Mouse (Mus musculus) MEL (cell line): ENCODE measurements around the gene Dscam. TPM values are rescaled to one million over a fixed set of nuclear protein-coding genes. Genes with fewer than 3 reads are reported as not detected.

Experiments
- DNase-seq: peaks from one replicate; pipeline ENCODE4 v3.0.0; 2011; ENCODE audit warnings: low read depth, low spot score
- H3K27ac ChIP-seq: 2 replicates; pipeline ENCODE4 v1.5.1; 2012; ENCODE audit warnings: low read depth, mild to moderate bottlenecking, control low read depth, low read length, moderate library complexity; ENCODE audit not compliant: control insufficient read depth
- H3K27me3 ChIP-seq, 2 experiments: fragments of 150-350 bp in 1 of 2; sonication (generic) in 1 of 2; 2 replicates each; pipeline ENCODE4 v1.6.1; 2012; ENCODE audit warnings: low read length in 2 of 2, mild to moderate bottlenecking in 2 of 2, improper control_type of control experiment in 1 of 2, moderate library complexity in 1 of 2; ENCODE audit not compliant: insufficient read depth in 2 of 2, control insufficient read depth in 1 of 2
- H3K36me3 ChIP-seq, 2 experiments: 2 replicates each; pipeline ENCODE4 v1.6.1; 2012 to 2014; ENCODE audit warnings: low read length in 2 of 2, improper control_type of control experiment in 1 of 2, inconsistent platforms in 1 of 2, mild to moderate bottlenecking in 1 of 2; ENCODE audit not compliant: insufficient read depth in 2 of 2, control insufficient read depth in 1 of 2
- H3K4me1 ChIP-seq, 2 experiments: fragments of 150-350 bp in 1 of 2; sonication (generic) in 1 of 2; 2 replicates each; pipeline ENCODE4 v1.6.1; 2012; ENCODE audit warnings: low read length in 2 of 2, improper control_type of control experiment in 1 of 2, mild to moderate bottlenecking in 1 of 2; ENCODE audit not compliant: insufficient read depth in 2 of 2, control insufficient read depth in 1 of 2
- H3K4me3 ChIP-seq, 2 experiments: fragments of 150-350 bp in 1 of 2; sonication (generic) in 1 of 2; 2 replicates each; pipeline ENCODE4 v1.5.1; 2012; ENCODE audit warnings: low read depth in 2 of 2, low read length in 2 of 2, mild to moderate bottlenecking in 2 of 2, moderate library complexity in 2 of 2, control low read depth in 1 of 2, improper control_type of control experiment in 1 of 2; ENCODE audit not compliant: control insufficient read depth in 1 of 2, insufficient read depth in 1 of 2
- H3K79me2 ChIP-seq: 2 replicates; pipeline ENCODE4 v1.6.1; 2012; ENCODE audit warnings: mild to moderate bottlenecking, low read length, moderate library complexity; ENCODE audit not compliant: control insufficient read depth, poor library complexity, insufficient read depth
- H3K9ac ChIP-seq: 2 replicates; pipeline ENCODE4 v1.6.1; 2012; ENCODE audit warnings: low read depth, mild to moderate bottlenecking, control low read depth, low read length, moderate library complexity; ENCODE audit not compliant: control insufficient read depth, poor library complexity, severe bottlenecking
- H3K9me3 ChIP-seq: fragments of 150-350 bp; sonication (generic); replicated peaks from 2 replicates; pipeline ENCODE4 v1.6.1; 2012; ENCODE audit warnings: mild to moderate bottlenecking, low read length, improper control_type of control experiment, moderate library complexity; ENCODE audit not compliant: insufficient read depth
- BHLHE40 ChIP-seq: IDR thresholded peaks from 2 replicates; pipeline ENCODE4 v1.6.1; 2012; ENCODE audit warnings: low read depth, mild to moderate bottlenecking, inconsistent platforms, low read length, improper control_type of control experiment, borderline replicate concordance
- CHD1 ChIP-seq: IDR thresholded peaks from 2 replicates; pipeline ENCODE4 v1.6.1; 2012; ENCODE audit warnings: low read depth, mild to moderate bottlenecking, inconsistent platforms, low read length, improper control_type of control experiment
- E2F4 ChIP-seq: IDR thresholded peaks from 2 replicates; pipeline ENCODE4 v1.6.1; 2011; ENCODE audit warnings: low read depth, low read length, improper control_type of control experiment, borderline replicate concordance
- GABPA ChIP-seq: IDR thresholded peaks from 2 replicates; pipeline ENCODE4 v1.6.1; 2012; ENCODE audit warnings: low read depth, mild to moderate bottlenecking, inconsistent platforms, low read length, improper control_type of control experiment, moderate library complexity
- GATA1 ChIP-seq: IDR thresholded peaks from 2 replicates; pipeline ENCODE4 v1.6.1; 2011; ENCODE audit warnings: low read depth, low read length, improper control_type of control experiment
- HCFC1 ChIP-seq: IDR thresholded peaks from 2 replicates; pipeline ENCODE4 v1.6.1; 2012; ENCODE audit warnings: low read depth, mild to moderate bottlenecking, inconsistent platforms, low read length, improper control_type of control experiment, moderate library complexity
- KAT2A ChIP-seq: conservative IDR thresholded peaks from 2 replicates; pipeline ENCODE4 v1.6.1; 2012; ENCODE audit warnings: low read depth, low read length, improper control_type of control experiment, inconsistent platforms
- MAZ ChIP-seq: IDR thresholded peaks from 2 replicates; pipeline ENCODE4 v1.6.1; 2012; ENCODE audit warnings: low read depth, mild to moderate bottlenecking, inconsistent platforms, low read length, improper control_type of control experiment
- MXI1 ChIP-seq: IDR thresholded peaks from 2 replicates; pipeline ENCODE4 v1.6.1; 2011; ENCODE audit warnings: mild to moderate bottlenecking, low read depth, low read length, improper control_type of control experiment
- NELFE ChIP-seq: IDR thresholded peaks from 2 replicates; pipeline ENCODE4 v1.6.1; 2011; ENCODE audit warnings: low read depth, low read length, improper control_type of control experiment
- POLR2A ChIP-seq, 2 experiments: IDR thresholded peaks; 2 replicates each; pipeline ENCODE4 v1.6.1; 2011 to 2012; ENCODE audit warnings: low read length in 2 of 2, mild to moderate bottlenecking in 2 of 2, control low read depth in 1 of 2, improper control_type of control experiment in 1 of 2, low read depth in 1 of 2, moderate library complexity in 1 of 2; ENCODE audit not compliant: control insufficient read depth in 1 of 2, insufficient read depth in 1 of 2, poor library complexity in 1 of 2
- POLR2AphosphoS5 ChIP-seq: IDR thresholded peaks from 2 replicates; pipeline ENCODE4 v1.6.1; 2012; ENCODE audit warnings: low read depth, borderline replicate concordance, mild to moderate bottlenecking, inconsistent platforms, low read length, moderate library complexity, mixed read lengths
- RAD21 ChIP-seq: IDR thresholded peaks from 2 replicates; pipeline ENCODE4 v1.6.1; 2011; ENCODE audit warnings: mild to moderate bottlenecking, low read depth, low read length, improper control_type of control experiment
- SIN3A ChIP-seq: IDR thresholded peaks from 2 replicates; pipeline ENCODE4 v1.6.1; 2012; ENCODE audit warnings: low read length, improper control_type of control experiment, inconsistent platforms
- SMC3 ChIP-seq: IDR thresholded peaks from 2 replicates; pipeline ENCODE4 v1.6.1; 2011; ENCODE audit warnings: low read depth, low read length, improper control_type of control experiment
- TBP ChIP-seq: IDR thresholded peaks from 2 replicates; pipeline ENCODE4 v1.8.0; 2011; ENCODE audit warnings: low read depth, low read length, improper control_type of control experiment
- UBTF ChIP-seq: IDR thresholded peaks from 2 replicates; pipeline ENCODE4 v1.6.1; 2012; ENCODE audit warnings: low read depth, mild to moderate bottlenecking, inconsistent platforms, low read length, improper control_type of control experiment, moderate library complexity, borderline replicate concordance; ENCODE audit not compliant: insufficient read depth
- USF1 ChIP-seq: IDR thresholded peaks from 2 replicates; pipeline ENCODE4 v1.6.1; 2014; ENCODE audit warnings: low read depth, mild to moderate bottlenecking, inconsistent platforms, low read length, improper control_type of control experiment, moderate library complexity
- USF2 ChIP-seq, 2 experiments: IDR thresholded peaks; 2 replicates each; pipeline ENCODE4 v1.6.1; 2011 to 2012; ENCODE audit warnings: improper control_type of control experiment in 2 of 2, low read length in 2 of 2, borderline replicate concordance in 1 of 2, inconsistent platforms in 1 of 2, low read depth in 1 of 2, mild to moderate bottlenecking in 1 of 2; ENCODE audit not compliant: insufficient read depth in 1 of 2
- ZMIZ1 ChIP-seq: IDR thresholded peaks from 2 replicates; pipeline ENCODE4 v1.6.1; 2012; ENCODE audit warnings: low read depth, mild to moderate bottlenecking, inconsistent platforms, low read length, improper control_type of control experiment, moderate library complexity
- ZNF384 ChIP-seq: IDR thresholded peaks from 2 replicates; pipeline ENCODE4 v1.6.1; 2012; ENCODE audit warnings: low read depth, mild to moderate bottlenecking, inconsistent platforms, low read length, improper control_type of control experiment
- polyA plus RNA-seq, 2 experiments: library from polyadenylated mRNA; stranded (reverse) in 1 of 2; unstranded in 1 of 2; fragments of >175 nt in 1 of 2; fragments of >200 nt in 1 of 2; gene quantifications; 2 replicates each; pipeline versions ENCODE4 v1.2.1 to v1.2.4; 2012; ENCODE audit warnings: low replicate concordance in 2 of 2, low read depth in 1 of 2; ENCODE audit not compliant: insufficient read length in 2 of 2, insufficient read depth in 1 of 2, missing spikeins in 1 of 2
- total RNA-seq: library from RNA; depleted of rRNA; stranded (reverse); fragments of 300-350 nt; gene quantifications from 2 replicates; pipeline ENCODE4 v1.2.3, GENCODE M21; 2012

Dscam gene
- total and polyA plus RNA-seq, 3 experiments = not detected

- H3K9ac ChIP-seq = no peak overlapping the region
- no peak for DNase-seq
- H3K36me3 ChIP-seq = no peaks in the 10 kb centered on the region
- H3K4me1 ChIP-seq = no peaks in the 10 kb centered on the region
- H3K4me3 ChIP-seq = no peak overlapping the region
- TF ChIP-seq E2F4 (no peak), POLR2A (IDR thresholded peaks at IDR 0.05; ENCODE audit: control insufficient read depth in 1 of 2, insufficient read depth in 1 of 2, low read depth in 1 of 2, low read length in 2 of 2, poor library complexity in 1 of 2) (no peak), USF1 (no peak), SIN3A (no peak)
- TF ChIP-seq, all 39 proteins: peak for 0
- Histone ChIP-seq H3K27me3 (no peaks in the 10 kb centered on the region), H3K79me2 (no peaks in the 10 kb centered on the region), H3K27ac (no peak overlapping the region), H3K9me3 (no peaks in the 10 kb centered on the region; the same call in 1 of the 2 replicates)
Measured at GRCm38 (mm10) chr16:96695882-96696281, 474.7 kb downstream of the Dscam start.

DNA sequence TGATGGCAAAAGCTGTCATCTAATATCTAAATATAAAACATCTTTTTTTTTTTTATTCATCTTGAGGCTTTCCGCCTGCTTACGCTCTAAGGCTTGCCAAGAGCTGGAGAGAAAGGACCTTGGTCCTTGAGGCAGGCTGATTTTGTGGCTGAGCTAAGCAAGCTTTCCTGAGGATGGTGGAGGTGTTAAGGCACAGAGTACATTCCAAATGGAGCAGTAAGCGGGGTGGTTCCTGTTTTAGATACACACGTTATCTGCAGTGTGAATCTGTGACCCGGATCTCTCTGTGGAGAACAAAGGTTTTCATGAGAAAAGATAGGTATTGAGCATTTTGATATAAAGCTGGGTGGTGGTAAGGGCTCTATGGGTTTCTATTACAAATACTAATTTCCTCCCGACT lies 479.0 kb downstream of the Dscam start:
- H3K4me1 ChIP-seq = no peaks in the 10 kb centered on the region
- DNase-seq = no peak
- H3K36me3 ChIP-seq = no peaks in the 10 kb centered on the region
- no peaks in the 10 kb centered on the region for H3K27me3 ChIP-seq
- H3K27ac ChIP-seq = no peak overlapping the region
- no peak overlapping the region for H3K9ac ChIP-seq
- no peaks in the 10 kb centered on the region for H3K79me2 ChIP-seq
- no peaks in the 10 kb centered on the region; the same call in 1 of the 2 replicates for H3K9me3 ChIP-seq
- H3K4me3 ChIP-seq = no peak overlapping the region
- TF ChIP-seq POLR2AphosphoS5 (no peak), USF1 (no peak), TBP (no peak), ZMIZ1 (no peak), GABPA (no peak), CHD1 (no peak), GATA1 (no peak), MAZ (no peak), RAD21 (no peak), USF2 (IDR thresholded peaks at IDR 0.05; ENCODE audit: borderline replicate concordance in 1 of 2, insufficient read depth in 1 of 2, low read depth in 1 of 2, low read length in 2 of 2) (no peak), UBTF (no peak), NELFE (no peak), KAT2A (no peak), HCFC1 (no peak), SMC3 (no peak), BHLHE40 (no peak), SIN3A (no peak), ZNF384 (no peak), MXI1 (no peak)
